Mouse (Mus musculus) cortical plate, adult 2 months (tissue): ENCODE data around the gene 1700037H04Rik.

Source experiments
- CTCF ChIP-seq: fragments of 200-500 bp; IDR thresholded peaks from 2 replicates; pipeline ENCODE4 v1.5.1; 2011; ENCODE audit warnings: mild to moderate bottlenecking, control low read depth, low read length; ENCODE audit not compliant: insufficient read depth; ENCODE audit errors: extremely low read depth
- POLR2A ChIP-seq: fragments of 200-500 bp; IDR thresholded peaks from 2 replicates; pipeline ENCODE4 v1.6.1; 2011; ENCODE audit warnings: mild to moderate bottlenecking, low read length, control low read depth; ENCODE audit not compliant: insufficient read depth; ENCODE audit errors: extremely low read depth

DNA sequence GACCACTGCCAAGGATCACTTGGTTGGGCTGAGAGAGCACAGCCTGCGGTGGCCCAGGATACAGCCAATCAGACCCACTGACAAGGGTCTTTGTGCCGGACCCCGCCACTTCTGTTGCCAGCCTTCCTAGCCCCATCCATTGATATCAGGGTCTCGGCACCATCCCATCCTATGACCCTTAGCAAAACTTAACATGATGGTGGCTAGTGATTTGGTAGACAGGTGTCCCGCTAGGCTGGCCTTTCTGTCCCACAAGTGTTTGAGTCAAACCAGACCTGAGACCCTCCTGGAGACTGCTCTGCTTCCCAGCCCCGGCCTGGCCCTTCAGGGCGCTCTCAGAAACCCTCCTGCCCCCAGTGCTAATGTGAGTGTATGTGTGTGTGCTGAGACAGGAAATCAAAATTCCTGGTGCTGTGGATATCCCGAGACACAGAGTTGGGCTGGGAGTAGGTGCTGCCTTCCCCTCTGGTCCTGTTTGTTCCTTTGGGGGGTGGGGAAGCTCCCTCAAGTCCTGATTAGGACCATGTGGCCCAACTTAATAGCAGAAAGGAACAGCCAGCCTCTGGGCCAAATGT is 25.0 kb downstream of the 1700037H04Rik start:
- TF ChIP-seq CTCF (no peak), POLR2A (no peak)
